Mouse (Mus musculus) limb, embryonic 13.5 days (tissue): ENCODE results near the gene Kank4. TPM values are rescaled to one million over a fixed set of nuclear protein-coding genes. Genes with fewer than 3 reads are reported as not detected.
"Not testable (repeated sequence)": the region's sequence is repeated elsewhere in the genome, so short reads cannot be mapped to it uniquely, and the experiment has no call there.

ENCODE experiments used
- ATAC-seq: fragments of 200-750 bp; cut with Nextera tagmentation; 2 replicates; pipeline ENCODE4 v1.8.0; 2017; ENCODE audit warnings: low read depth, moderate number of reproducible peaks, moderate TSS enrichment; ENCODE audit not compliant: low FRiP score
- H3K27ac ChIP-seq: fragments of 300-500 bp; sonication (generic); 2 replicates; pipeline ENCODE4 v1.5.1; 2015; ENCODE audit warnings: inconsistent platforms, mild to moderate bottlenecking, moderate library complexity
- H3K27me3 ChIP-seq: fragments of 300-500 bp; sonication (generic); 2 replicates; pipeline ENCODE4 v1.6.1; 2015; ENCODE audit warnings: mild to moderate bottlenecking, inconsistent platforms
- H3K36me3 ChIP-seq: fragments of 300-500 bp; sonication (generic); 2 replicates; pipeline ENCODE4 v1.6.1; 2015; ENCODE audit warnings: inconsistent platforms, mild to moderate bottlenecking, moderate library complexity
- H3K4me1 ChIP-seq: fragments of 300-500 bp; sonication (generic); 2 replicates; pipeline ENCODE4 v1.6.1; 2015; ENCODE audit warnings: inconsistent platforms
- H3K4me2 ChIP-seq: fragments of 300-500 bp; sonication (generic); replicated peaks from 2 replicates; pipeline ENCODE4 v1.6.1; 2015; ENCODE audit warnings: inconsistent platforms, mild to moderate bottlenecking, moderate library complexity
- H3K4me3 ChIP-seq: fragments of 300-500 bp; sonication (generic); 2 replicates; pipeline ENCODE4 v1.5.1; 2015; ENCODE audit warnings: moderate library complexity, mild to moderate bottlenecking, inconsistent platforms
- H3K9ac ChIP-seq: fragments of 300-500 bp; sonication (generic); 2 replicates; pipeline ENCODE4 v1.6.1; 2015; ENCODE audit warnings: mild to moderate bottlenecking, inconsistent platforms
- H3K9me3 ChIP-seq: fragments of 300-500 bp; sonication (generic); 2 replicates; pipeline ENCODE4 v1.6.1; 2016; ENCODE audit warnings: inconsistent platforms
- WGBS: fragments of 180-500 bp; shearing (Covaris S2); methylation state at CpG from one replicate; pipeline ENCODE4 v1.1.7; 2015; 5-methylcytosine and 5-hydroxymethylcytosine counted together
- polyA plus RNA-seq: library from polyadenylated mRNA; unstranded; fragments of >200 nt; fragmentation: Nextera tagmentation; extraction: Ambion mirVana; gene quantifications from 2 replicates; pipeline ENCODE4 v1.2.1, GENCODE M21; 2015

Kank4 gene
- polyA plus RNA-seq, 1 experiment from 2014 or later: 2.8 TPM

DNA sequence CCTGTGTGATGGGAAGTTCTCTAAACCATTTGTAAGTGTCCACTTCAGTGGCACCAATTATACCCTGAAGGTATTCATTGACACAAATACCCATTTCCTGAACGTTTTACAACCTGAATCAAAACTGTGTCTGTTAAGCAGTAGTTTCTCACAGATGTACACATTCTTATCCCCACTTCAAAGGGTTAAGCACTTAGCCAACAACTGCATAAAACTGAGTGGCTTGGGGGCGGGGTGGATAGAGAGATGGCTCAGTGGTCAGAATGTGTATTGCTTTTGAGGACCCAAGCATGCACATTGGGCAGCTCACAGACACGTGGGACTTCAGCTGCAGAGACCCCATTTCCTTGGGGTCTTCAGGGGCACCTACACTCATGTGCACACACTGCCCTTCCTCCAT is 29.1 kb upstream of the Kank4 start:
- ATAC-seq: peak; percentile 26; the same call in 1 of the 2 replicates
- Histone ChIP-seq H3K9ac (no peak overlapping the region), H3K9me3 (peaks cover 5% of the 10 kb centered on the region; the same call in 1 of the 2 replicates), H3K27me3 (no peaks in the 10 kb centered on the region), H3K36me3 (no peaks in the 10 kb centered on the region), H3K4me1 (peaks cover 13% of the 10 kb centered on the region), H3K4me3 (no peak overlapping the region), H3K27ac (no peak overlapping the region), H3K4me2 (no peak overlapping the region)
- 16% methylated on average over 3 of the region's 3 CpGs for WGBS

DNA sequence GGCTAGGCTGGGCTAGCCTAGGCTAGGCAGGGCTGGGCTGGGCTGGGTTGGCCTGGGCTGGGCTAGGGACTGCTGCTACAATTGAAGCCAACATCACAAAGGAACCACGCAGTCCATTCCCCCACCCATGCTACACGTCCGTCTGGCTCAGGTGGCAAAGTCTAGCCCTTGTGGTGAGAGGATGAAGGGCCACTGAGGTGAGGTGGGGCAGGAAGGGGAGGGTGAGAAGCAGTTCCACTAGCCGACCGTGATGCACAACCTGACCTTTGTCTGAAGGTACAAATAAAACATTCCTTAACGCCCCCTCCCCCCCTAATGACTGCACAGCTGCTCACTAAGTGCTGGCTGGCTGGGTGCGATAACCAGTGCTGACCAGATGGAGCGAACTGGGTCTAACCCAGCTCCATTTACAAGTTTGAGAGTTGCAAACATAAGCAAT is 28.4 kb upstream of the Kank4 start:
- WGBS: 31% methylated on average over 8 of the region's 8 CpGs
- H3K9me3 ChIP-seq: peaks cover 5% of the 10 kb centered on the region; the same call in 1 of the 2 replicates
- no peaks in the 10 kb centered on the region for H3K27me3 ChIP-seq
- H3K9ac ChIP-seq: no peak overlapping the region
- H3K27ac ChIP-seq: no peak overlapping the region
- no peak overlapping the region for H3K4me2 ChIP-seq
- peaks cover 13% of the 10 kb centered on the region for H3K4me1 ChIP-seq
- H3K4me3 ChIP-seq: no peak overlapping the region
- no peaks in the 10 kb centered on the region for H3K36me3 ChIP-seq
- peak; percentile 65 for ATAC-seq

DNA sequence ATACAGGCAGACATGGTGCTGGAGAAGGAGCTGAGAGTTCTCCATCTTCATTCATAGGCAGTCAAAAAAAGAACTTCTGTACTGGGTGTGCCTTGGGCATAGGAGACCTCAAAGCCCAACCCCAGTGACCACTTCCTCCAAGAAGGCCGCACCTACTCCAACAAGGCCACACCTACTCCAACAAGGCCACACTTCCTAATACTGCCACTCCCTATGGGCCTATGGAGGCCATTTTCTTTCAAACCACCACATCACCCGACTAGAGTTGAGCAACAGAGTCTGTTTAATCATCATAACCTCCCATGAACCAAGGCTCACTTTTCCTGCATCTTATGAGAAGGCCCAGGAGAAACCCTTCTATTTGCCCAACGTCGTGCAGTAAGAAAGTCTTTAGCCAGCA is 27.9 kb upstream of the Kank4 start:
- H3K9ac ChIP-seq: no peak overlapping the region
- H3K4me2 ChIP-seq: no peak overlapping the region
- 92% methylated on average over 4 of the region's 4 CpGs for WGBS
- ATAC-seq: no peak
- H3K36me3 ChIP-seq: no peaks in the 10 kb centered on the region
- H3K4me1 ChIP-seq: peaks cover 13% of the 10 kb centered on the region
- no peak overlapping the region for H3K27ac ChIP-seq
- no peak overlapping the region for H3K4me3 ChIP-seq
- H3K9me3 ChIP-seq: 0 out of 2 replicates have a peak, but pooled peaks cover 1% of the 10 kb centered on the region
- no peaks in the 10 kb centered on the region for H3K27me3 ChIP-seq

DNA sequence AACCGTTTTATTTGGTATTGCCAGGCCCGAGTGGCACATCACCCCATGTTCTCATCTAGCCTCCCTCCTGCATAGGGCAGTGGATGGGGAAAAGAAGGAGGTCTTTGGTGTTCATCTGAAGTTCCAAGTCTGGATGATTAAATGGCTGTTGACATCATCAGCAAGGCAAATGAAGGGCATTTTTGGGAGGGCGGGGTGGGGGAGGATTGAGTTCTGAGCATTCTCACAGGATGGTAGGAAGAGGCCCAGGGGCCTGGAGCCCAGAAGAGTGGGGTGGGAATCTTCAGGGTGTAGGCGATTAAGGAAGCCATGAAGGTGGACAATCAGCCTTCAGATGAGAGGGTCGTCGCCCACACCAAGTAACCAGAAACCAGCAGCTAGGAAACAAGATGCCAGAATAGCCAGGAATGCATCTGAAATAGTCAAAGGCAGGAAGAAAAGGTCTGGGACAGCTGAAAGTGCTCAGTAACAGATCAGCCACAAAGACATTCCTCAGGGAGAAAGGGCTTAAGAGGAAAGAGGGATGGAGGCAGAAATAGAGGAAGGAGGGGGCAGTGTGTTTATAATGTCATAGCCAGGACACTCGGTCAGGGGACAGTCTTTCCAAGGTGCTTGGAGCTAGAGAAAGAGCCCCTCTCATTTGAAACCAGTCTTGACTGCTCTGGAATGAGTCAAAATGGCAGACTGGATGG is 26.7 kb upstream of the Kank4 start:
- 65% methylated on average over 7 of the region's 7 CpGs for WGBS
- Histone ChIP-seq H3K4me3 (no peak overlapping the region), H3K9ac (no peak overlapping the region), H3K4me1 (peaks cover 15% of the 10 kb centered on the region), H3K27ac (no peak overlapping the region), H3K4me2 (no peak overlapping the region), H3K9me3 (no peaks in the 10 kb centered on the region), H3K27me3 (no peaks in the 10 kb centered on the region), H3K36me3 (no peaks in the 10 kb centered on the region)
- no peak for ATAC-seq

DNA sequence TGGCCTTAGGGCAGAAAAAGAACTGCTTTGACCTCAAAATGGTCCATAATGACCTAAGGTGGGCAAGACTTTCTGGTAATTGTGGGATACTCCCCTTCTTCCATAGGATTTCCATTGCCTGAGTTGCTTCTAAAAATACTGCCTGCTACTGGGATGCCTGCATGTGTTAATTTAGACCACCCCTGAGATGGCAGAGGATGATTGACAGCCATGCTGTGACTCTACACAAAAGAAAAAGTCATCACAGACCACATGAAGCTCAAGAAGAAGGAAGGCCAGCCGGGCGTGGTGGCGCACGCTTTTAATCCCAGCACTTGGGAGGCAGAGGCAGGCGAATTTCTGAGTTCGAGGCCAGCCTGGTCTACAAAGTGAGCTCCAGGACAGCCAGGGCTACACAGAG is 23.9 kb upstream of the Kank4 start:
- WGBS: 99% methylated on average over 6 of the region's 6 CpGs
- H3K4me2 ChIP-seq, H3K9me3 ChIP-seq, H3K36me3 ChIP-seq, H3K27ac ChIP-seq, H3K9ac ChIP-seq, H3K27me3 ChIP-seq, ATAC-seq, H3K4me3 ChIP-seq: not testable (repeated sequence)
- H3K4me1 ChIP-seq: peaks cover 15% of the 10 kb centered on the region

DNA sequence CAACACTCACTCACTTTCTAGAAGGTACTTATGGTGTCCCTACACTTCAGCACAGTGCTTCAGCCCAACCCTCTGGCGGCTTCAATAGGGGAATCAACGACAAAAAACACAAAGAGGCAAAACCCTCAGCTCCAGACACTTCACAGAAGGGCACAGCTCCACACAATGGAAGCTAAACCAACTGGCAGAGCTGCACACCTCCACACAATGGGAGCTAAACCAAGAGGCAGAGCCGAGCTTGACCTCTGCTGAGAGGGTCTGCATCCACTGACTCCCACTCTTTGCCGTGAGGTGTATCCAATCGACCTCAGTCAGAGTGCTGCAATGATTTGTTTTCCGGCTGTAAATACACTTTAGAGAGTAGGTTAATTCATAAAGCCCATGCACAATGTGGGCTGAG is 23.2 kb upstream of the Kank4 start:
- no peak overlapping the region for H3K4me2 ChIP-seq
- 70% methylated on average over 6 of the region's 6 CpGs for WGBS
- no peak for ATAC-seq

DNA sequence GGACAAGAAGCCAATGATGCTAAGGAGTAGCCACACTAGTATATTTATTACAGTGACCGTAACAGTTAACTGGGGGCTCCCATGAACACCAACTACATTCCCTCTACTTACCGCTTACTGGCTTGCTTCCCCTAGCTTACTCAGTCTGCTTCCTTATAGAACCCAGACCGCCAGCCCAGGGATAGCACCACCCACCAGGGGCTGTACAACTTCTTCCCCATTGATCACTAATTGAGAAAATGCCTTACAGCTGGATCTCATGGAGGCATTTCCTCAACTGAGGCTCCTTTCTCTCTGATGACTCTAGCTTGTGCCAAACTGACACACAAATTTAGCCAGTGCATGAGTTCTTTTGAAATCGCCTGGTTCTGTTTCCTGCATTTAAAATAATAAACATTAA is 21.6 kb upstream of the Kank4 start:
- WGBS: 30% methylated on average over 4 of the region's 4 CpGs
- Histone ChIP-seq H3K4me1 (peaks cover 11% of the 10 kb centered on the region; the same call in 1 of the 2 replicates), H3K9ac (no peak overlapping the region), H3K27ac (no peak overlapping the region), H3K4me2 (no peak overlapping the region), H3K4me3 (no peak overlapping the region), H3K9me3 (no peaks in the 10 kb centered on the region), H3K27me3 (no peaks in the 10 kb centered on the region), H3K36me3 (no peaks in the 10 kb centered on the region)
- no peak for ATAC-seq

More for the DNA sequence above, 23.2 kb upstream of the Kank4 start:
- Histone ChIP-seq H3K9me3 (no peaks in the 10 kb centered on the region), H3K27me3 (no peaks in the 10 kb centered on the region), H3K9ac (no peak overlapping the region), H3K27ac (no peak overlapping the region), H3K4me3 (no peak overlapping the region), H3K36me3 (no peaks in the 10 kb centered on the region), H3K4me1 (peaks cover 8% of the 10 kb centered on the region)

DNA sequence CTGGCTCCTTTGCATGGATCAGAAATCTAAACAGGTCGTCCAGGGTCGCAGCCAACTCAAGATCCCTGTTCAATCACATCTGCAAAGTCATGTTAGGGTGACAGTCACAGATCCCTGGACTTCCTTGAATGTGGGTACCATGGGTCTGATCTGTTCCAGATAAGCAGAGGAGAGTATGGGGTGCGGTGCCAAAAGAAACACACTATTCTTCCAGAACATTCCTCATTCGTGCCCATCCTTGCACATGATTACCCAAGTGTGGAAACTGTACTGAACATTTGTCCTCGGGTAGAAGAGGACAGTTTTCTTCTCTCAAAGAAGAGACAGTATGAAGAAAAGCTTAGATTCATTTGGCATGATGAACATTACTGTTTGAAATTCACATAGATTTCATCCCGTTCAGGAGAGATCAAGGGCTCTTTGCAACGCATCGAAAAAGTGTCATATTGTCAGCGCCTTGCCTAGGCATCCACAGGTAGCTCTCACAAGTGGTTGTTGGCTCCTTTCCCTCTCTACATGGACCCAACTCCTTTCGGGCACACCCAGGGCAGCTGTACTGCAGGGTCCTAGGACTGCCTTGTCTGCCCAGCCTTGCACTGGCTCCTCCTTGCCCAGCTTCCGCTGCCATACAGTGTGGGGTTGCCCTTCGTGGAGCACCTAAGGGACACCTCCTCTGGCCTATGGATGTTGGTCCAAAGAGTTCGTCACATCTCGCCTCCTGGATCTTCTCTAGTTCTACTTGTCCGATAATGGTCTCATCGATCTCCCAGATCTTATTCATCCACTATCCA is 20.6 kb upstream of the Kank4 start:
- H3K36me3 ChIP-seq: no peaks in the 10 kb centered on the region
- no peak overlapping the region for H3K4me2 ChIP-seq
- H3K27me3 ChIP-seq: no peaks in the 10 kb centered on the region
- WGBS: 92% methylated on average over 16 of the region's 16 CpGs
- no peak for ATAC-seq
- H3K27ac ChIP-seq: no peak overlapping the region
- H3K4me1 ChIP-seq: peaks cover 11% of the 10 kb centered on the region; the same call in 1 of the 2 replicates
- no peak overlapping the region for H3K9ac ChIP-seq
- no peak overlapping the region for H3K4me3 ChIP-seq
- H3K9me3 ChIP-seq: no peaks in the 10 kb centered on the region

DNA sequence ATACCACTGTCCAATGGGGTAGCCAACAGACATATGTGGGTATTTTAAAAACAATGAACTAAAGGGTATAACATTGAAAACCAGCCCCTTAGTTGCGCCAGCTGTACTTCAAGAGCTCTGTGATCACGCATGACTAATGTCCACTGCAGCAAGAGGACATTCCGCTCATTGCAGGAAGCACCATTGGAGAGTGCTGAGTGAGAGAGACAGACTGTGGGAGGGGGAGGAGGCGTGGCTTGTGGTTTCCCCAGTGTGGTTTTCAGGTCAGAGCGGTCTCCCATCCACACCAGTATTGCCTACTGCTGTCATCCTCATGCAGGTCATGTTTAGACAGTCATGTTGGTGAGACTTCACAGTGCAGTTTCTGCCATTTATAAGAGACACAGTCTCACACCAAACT is 19.2 kb upstream of the Kank4 start:
- H3K36me3 ChIP-seq: no peaks in the 10 kb centered on the region
- H3K4me3 ChIP-seq: no peak overlapping the region
- ATAC-seq: no peak
- H3K9me3 ChIP-seq: no peaks in the 10 kb centered on the region
- H3K4me1 ChIP-seq: peaks cover 19% of the 10 kb centered on the region
- no peaks in the 10 kb centered on the region for H3K27me3 ChIP-seq
- H3K9ac ChIP-seq: no peak overlapping the region
- H3K4me2 ChIP-seq: no peak overlapping the region
- 50% methylated on average over 5 of the region's 5 CpGs for WGBS
- no peak overlapping the region for H3K27ac ChIP-seq

DNA sequence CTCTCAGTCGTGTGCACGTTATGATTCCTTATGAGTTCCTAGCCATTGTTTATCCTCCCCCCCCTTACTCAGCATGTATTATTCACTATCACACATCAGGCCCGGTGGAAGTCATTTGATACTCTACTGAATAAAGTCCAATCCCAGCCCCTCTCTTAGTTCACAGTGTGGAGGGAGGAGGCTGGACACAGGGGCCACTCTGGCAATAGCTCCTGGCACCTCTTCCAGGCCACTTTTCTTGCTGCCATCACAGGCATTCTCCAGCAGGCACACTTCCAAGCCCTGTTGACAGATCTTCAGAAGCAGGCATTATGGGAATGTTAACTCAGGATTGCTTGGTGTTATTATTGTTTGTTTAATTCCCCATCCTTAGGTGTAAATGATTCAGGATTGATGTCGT is 17.4 kb upstream of the Kank4 start:
- no peak overlapping the region for H3K27ac ChIP-seq
- H3K4me3 ChIP-seq: no peak overlapping the region
- H3K9me3 ChIP-seq: no peaks in the 10 kb centered on the region
- H3K4me2 ChIP-seq: no peak overlapping the region
- no peaks in the 10 kb centered on the region for H3K36me3 ChIP-seq
- ATAC-seq: no peak
- WGBS: 62% methylated on average over 4 of the region's 4 CpGs
- peaks cover 22% of the 10 kb centered on the region for H3K4me1 ChIP-seq
- H3K9ac ChIP-seq: no peak overlapping the region
- no peaks in the 10 kb centered on the region for H3K27me3 ChIP-seq

DNA sequence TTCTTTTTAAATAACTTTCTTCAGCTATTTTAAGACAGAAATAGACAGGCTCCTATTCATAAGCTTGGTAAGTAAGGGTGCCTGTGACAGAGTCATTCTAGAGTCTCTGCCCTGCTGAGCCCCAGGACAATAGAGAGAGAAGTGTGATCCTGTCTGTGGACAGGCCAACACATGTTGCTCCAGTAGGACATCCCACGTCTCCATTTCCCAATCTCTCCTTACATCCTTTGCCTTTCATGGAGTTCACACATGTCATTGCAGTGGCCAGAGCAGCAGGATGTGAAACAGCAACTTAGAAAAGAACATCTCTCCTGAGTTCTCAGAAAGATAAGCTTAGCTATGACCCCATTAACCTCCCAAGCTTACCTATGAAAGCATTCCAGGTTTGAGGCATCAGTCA is 14.4 kb upstream of the Kank4 start:
- Histone ChIP-seq H3K9me3 (no peaks in the 10 kb centered on the region), H3K4me2 (no peak overlapping the region), H3K9ac (no peak overlapping the region), H3K4me1 (peaks cover 15% of the 10 kb centered on the region), H3K36me3 (no peaks in the 10 kb centered on the region), H3K27ac (no peak overlapping the region), H3K27me3 (no peaks in the 10 kb centered on the region), H3K4me3 (no peak overlapping the region)
- no peak for ATAC-seq
- 44% methylated on average over 1 of the region's 1 CpGs for WGBS

DNA sequence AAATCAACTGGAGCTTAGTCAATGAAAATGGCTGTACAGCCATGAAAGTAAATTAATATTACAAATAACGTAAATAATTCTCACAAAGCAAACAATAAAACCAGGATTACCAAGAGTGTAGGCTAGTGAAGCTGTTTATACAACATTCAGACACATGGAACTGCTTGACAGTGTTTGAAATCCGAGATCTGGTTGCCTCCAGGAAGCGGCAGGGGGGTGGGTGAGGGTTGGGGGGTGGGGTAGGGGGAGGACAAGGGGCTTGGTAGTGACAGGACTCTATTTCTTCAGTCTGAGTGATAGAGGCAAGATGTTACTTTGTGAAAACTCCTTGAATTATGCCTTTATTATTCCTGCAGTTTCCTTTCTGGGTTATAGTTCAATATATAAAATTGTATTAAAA is 9.4 kb upstream of the Kank4 start:
- Histone ChIP-seq H3K36me3 (no peaks in the 10 kb centered on the region), H3K27me3 (no peaks in the 10 kb centered on the region), H3K4me2 (no peak overlapping the region), H3K9me3 (no peaks in the 10 kb centered on the region), H3K4me3 (no peak overlapping the region), H3K9ac (no peak overlapping the region), H3K4me1 (peaks cover 14% of the 10 kb centered on the region), H3K27ac (no peak overlapping the region)
- ATAC-seq: no peak
- WGBS: 6% methylated on average over 3 of the region's 3 CpGs
